Mouse (Mus musculus) cerebellum, postnatal 14 days (tissue): ENCODE data around the gene Mindy4b-ps.
"Not testable (repeated sequence)": the region's sequence is repeated elsewhere in the genome, so short reads cannot be mapped to it uniquely, and the experiment has no call there.

Source experiments
- DNase-seq, 2 experiments: peaks; one replicate each; pipeline ENCODE4 v3.0.0; 2021; ENCODE audit warnings: mixed read lengths in 2 of 2

Mindy4b-ps gene

DNA sequence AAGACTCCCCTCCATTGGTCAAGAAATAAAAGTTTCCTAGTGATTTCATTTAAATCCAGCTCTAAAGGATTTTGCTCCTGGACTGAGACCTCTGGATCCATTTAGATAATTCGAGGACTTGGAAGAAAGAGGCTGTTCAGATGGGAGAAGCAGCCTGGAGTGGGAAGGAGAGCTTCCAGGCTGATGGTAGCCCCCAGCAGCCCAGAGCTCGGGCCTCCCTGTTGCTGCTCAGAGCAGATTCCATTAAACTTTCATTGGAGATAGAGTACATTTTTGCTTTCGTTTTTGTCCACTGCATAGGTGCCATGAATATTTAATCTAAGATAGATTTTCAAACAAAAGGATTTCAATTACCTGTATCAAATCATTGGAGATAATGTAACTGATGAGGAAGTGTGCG lies at the start of gene Mindy4b-ps:
Gene Mindy4b-ps (minus strand): TSS at position 101 of the 400 bp plus-strand sequence.
- DNase-seq: no peak

DNA sequence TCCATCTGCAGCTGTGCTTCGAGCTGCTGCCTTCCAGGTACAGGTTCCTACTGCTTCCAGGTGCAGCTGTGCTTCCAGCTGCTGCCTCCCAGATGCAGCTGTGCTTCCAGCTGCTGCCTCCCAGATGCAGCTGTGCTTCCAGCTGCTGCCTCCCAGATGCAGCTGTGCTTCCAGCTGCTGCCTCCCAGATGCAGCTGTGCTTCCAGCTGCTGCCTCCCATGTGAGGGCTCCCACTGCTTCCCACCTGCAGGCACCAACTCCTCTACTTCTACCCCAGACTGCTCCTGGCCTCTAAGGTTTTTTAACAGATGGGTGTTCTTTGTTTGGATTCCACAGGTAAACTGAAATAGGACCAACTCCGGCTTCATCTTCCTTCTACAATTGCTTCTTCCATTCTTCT lies 49.8 kb upstream of the Mindy4b-ps start:
- not testable (repeated sequence) for DNase-seq

DNA sequence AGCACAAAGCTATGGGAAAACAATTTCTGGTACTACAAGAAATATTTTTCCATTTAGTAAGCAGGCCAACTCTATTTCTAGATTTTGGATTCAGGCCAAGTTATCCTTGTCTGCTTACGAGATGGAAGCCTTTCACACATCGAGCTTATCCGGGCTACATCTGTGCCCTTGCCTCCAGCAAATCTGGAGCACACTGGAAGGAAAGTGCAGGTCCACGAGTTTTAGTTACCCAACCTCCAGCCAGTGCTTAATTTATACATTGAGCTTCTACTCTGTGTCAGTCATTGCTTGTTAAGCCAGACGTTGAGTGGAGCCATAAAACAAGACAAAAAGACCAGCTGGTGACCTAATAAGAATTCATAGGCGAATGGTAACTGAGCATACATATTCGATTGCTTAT lies 43.6 kb upstream of the Mindy4b-ps start:
- DNase-seq: peak; percentile 13 to 49

DNA sequence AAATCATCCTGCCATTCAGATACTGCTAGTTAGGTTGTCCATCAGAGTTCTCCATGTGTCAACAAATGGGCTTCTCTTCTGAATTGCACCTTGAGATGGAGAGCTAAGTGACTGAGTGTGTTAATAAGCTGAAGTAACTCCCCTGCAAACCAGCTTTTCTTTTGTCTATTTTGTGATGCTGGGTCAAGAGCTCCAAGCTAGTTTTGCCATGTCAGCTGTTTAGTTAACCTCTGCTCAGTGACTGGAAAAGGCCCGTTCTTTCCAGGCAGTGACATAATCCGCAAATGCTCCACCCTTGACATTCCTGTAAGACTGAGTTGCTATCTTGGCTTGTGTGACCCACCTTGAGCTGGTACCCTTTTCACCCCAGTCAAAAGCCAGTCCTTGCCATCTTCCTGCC lies 40.9 kb upstream of the Mindy4b-ps start:
- DNase-seq: no peak

DNA sequence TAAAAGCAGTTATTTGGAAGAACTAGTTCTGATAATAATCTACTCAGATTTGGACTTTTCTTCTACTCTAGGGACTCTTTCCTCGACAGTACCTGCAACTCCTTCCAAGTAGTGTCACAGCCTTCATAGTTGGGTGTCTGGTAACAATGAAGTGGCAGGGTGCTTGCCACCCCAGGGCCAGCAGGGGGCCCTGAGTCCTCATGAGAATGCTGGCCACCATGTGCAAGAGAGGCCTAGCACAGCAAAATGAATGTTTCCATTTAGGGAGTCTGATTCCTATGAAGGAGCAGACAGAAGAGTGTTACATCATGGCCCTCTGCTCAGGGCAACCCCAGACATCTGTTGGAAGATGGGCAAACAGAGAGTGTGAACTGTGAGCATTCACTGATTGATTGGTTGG lies 21.3 kb upstream of the Mindy4b-ps start:
- DNase-seq: no peak

DNA sequence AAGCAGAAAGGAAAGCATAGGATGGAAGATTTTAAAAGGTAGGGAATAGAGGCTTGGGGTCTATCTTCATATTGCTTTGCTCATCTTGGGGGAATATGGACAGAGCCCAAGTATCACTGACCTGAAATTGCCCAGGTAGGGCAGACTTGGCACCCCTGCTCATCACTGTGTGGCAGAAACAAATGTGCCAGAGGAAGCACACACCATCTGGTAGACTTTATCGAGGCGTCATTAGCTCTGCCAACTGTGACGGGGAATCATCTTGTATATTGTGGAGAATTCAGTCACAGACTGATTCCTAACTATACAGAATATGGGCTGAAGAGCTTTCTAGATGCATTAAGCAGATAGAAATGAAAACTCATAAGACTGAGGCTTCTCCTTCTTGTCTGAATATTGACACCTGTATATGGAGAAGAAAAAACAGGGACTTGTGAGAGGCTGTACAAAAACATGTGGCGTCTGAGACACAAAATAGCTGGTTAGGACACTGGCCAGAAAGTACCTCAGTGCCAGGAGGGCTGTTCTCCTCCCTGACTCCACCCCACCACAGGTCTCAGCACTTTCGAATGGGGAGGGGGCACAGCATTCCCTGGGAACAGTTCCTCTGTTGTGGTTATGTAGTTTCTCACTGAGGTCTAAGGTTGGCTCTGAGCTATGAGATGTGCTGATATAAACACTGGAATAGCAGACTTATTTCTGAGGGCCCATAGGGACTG lies 11.5 kb upstream of the Mindy4b-ps start:
- peak; percentile 73 to 78 for DNase-seq

DNA sequence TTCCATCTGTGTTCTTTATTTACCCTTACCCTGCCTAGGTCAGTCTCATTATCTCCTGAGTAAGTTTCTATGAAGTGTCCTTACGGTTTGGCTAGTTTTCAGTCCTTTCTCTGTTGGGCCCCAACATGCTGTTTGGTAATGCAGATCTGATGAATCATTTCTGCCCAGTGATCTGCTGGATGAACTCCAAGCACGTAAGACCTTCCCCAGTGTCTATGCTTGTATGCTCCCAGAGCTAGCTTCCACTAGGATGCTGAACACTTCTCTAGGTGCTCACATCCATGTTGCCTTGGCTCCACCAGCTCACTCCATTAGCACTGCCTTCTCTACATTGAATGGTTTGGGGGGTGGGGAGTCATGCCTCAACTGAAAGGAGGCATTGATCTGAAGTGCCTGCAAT lies 10.8 kb upstream of the Mindy4b-ps start:
- peak; percentile 21 to 55 for DNase-seq

DNA sequence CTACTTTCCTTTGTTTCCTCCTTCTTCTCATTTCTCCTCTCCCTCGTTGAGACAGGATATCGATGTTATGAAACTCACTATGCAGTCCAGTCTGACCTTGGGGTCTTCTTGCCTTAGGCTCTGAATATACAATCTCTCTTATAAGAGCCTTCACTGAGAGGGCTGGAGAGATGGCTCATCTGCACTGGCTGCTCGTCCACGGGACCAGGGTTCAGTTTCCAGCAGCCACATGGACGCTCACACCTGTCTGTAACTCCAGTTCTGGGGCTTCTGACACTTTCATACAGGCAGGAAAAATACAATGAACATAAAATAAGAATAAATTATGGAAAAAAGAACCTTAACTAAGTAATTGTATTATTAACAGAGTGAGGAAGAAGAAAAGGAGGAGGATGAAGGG lies 9.5 kb upstream of the Mindy4b-ps start:
- DNase-seq: no peak

DNA sequence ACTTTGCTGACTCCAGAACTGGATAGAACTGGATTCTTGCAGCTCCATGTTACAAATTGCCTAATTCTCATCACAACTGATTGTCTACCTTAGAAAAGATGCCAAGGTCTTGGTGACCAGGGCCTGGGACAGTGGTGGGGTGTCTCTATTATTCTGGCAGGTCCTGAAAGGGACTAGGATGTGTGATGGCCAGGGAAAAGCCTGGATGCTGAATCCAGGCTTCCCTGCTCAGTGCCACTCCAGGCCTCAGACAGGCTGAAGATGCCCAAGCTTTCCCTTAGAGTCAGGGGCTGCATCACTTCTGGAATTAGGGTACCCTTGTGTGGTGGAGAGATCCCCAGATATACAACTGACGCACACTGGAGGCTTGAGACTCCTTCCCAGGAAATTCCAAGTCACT lies 7.8 kb upstream of the Mindy4b-ps start:
- DNase-seq: no peak

DNA sequence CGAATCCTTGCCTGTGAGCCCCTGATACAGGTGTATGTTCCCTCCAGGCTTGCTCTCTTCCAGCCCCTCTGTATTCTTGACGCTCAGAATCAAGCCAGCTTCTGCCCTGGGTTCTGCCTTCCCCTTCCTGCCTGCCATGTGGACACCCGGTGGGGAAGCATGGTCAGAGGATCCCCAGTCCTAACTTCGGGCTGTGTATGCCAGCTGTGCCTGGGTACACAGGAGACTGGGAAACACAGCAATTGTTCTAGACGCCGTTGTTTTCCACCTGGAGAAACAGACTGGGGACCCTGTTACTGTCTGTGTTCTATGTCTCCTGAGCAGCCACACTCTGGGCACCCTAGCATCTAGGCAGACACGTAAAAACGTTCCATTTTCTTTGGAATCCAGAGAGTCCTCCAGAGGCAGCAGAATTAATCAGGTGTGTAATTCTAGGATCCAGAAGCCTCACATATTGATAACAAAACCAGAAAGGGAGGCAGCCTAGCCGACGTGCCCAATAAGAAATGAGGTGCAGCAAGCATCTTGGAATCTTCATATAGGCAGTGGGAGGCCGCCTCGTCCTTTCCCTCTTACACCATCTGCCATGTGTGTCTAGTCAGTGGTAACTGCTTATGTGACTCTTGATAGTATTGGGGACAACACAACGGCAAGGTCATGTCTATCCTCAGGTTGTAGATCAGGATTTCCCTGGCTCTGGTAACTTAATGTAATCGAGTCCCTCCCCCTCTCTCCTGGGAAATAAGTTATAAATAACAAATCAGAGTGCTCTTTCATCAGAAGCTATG lies 6.4 kb upstream of the Mindy4b-ps start:
- no peak for DNase-seq

DNA sequence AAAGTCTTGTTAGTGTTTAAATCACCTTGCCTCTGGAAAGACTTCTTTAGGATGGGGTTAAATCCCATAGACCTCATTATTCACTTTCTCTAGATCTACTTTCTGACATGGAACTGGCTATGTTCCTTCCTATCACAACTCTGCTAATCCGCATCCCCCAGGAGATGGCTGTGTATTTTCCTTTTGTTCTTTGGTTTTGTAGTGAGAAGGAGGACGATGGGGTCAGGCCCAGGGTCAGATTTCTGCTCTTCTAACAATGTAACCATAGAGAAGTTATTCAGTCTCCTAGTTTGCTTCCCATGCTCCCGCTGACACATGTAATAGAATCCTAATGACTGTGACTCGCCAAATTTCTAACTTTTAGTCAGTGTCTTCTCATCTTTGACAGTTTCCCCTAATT lies 4.2 kb upstream of the Mindy4b-ps start:
- no peak for DNase-seq

DNA sequence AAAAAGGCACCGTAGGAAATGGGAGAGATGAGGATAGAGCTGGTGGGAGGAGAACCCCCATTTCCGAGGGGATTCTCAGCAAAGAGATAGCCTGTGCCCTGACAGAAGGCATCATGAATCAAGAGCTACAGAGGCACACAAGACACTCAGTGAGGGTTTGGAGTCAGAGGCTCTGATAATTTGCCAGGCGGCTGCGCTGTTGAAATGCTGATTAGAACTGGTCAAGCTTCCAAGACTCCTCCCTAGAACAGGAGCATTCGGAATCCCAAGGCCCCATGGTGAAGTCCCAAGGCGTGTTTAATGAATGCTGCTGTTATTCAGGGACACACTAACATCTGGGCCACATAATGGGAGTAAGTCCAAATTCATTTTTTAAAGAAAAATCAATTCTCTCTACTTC lies 4.8 kb downstream of the Mindy4b-ps start:
- DNase-seq: no peak

DNA sequence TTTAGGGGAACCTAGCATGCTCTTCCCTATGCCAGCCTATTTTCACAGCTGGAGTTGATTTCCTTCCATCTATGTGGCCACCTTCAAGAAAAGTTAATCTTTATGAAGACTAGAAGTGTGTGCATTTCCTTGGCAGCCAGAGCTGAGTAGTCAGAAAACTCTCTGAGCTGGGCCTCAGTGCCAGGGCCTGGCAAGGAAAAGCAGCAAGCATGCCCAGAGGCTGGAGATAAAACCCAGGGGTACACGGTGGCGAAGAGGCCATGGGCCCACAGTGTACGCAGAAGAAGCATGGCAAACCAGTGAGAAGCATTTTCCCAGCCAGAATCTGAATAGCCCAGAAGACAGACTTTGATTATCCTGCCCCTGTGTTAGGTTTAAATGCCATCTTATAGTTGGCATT lies 7.9 kb downstream of the Mindy4b-ps start:
- peak; percentile 29 to 46 for DNase-seq

DNA sequence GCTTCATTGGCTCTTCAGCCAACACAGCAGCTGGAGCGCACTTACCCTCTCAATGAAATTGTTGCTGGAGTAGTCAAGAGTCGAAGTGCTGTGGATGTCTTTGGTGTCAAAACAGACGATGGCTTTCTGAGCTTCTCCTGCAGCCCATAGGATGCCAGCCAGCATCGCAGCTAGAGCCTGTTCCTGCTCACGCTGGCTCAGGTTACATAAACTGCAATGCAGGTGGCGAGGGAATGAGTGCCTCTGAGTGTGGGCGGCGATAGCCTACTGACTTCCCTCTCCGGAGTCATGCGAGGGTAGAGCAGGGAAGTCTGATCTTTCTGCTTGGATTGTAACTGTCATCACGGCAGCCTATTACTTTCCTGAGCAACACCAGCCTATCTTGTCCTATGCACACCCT lies 11.8 kb downstream of the Mindy4b-ps start:
- DNase-seq: peak; percentile 59 to 73

DNA sequence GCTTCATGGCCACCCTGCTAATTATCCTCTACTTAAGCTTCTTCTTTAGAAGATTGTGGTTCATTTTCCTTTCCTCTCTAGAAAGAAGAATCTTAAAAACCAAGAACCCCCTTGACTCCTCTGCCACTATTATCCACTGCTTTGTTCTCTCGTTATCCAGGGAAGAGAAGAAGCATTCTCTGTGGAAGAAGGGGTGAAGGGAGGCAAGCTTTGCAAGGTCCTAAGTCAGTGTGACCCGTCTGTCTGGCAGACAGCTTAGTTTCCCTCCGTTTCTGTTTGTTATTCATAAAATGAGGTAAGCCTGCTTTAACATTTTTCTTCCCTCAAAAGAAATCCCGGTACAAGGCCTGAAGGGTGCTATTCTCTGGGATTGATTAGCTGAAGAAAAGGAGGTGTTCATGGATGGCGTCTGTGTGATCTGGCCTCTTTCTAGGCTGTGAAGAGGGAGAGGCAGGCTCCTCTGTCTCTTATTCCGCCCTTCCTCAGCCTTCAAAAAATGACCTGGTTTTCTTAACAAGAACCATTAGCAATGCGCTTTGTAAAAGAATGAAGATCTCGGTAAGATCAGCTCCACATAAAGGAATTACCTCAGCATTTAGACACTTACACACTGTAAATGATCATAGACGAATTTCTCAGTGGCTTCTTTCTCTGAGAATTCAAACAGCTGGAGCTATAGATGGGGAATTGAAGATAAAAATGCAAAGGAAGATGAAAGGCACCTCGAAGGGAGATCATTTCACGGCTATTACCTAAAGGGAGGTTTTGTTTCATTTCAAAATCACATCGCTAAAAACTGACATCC lies 12.8 kb downstream of the Mindy4b-ps start:
- DNase-seq: no peak

DNA sequence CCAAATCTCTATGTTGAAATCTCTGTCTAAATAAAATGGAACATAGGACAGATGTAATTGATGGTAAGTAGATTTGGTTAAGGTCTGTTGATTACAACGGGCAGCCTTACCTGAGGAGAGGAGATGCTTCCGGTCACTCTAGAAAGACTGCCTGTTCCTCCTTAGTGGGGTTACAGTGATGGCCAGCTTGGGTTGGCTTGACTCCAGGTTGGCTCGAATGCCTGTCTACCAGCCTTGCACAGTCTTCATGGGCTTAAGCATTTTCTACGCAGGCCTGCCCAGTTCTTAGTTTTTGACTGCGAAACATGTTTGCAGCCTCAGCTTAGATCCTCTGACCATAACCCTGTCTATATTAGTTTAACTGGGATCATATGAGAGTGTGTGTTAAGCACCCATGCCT lies 13.5 kb downstream of the Mindy4b-ps start:
- peak; percentile 73 to 79 for DNase-seq

DNA sequence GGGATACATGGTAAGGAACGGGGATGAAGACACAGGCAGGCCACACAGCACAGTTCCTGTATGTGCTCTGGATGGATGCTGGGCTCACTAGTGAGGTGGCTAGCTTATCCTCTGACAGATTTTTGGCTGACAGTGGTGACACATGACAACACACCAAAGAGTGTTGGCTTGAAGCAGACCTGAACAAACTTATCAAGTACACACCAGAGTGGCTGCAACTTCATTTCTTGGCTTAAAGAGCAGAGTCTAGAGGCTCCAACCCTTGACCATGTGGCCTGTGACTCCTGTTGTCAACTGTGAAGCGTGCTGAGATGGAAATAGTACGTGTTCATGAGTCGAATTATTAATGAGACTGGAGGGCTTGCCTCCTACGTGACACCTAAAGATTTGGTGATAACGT lies 17.4 kb downstream of the Mindy4b-ps start:
- DNase-seq: no peak

DNA sequence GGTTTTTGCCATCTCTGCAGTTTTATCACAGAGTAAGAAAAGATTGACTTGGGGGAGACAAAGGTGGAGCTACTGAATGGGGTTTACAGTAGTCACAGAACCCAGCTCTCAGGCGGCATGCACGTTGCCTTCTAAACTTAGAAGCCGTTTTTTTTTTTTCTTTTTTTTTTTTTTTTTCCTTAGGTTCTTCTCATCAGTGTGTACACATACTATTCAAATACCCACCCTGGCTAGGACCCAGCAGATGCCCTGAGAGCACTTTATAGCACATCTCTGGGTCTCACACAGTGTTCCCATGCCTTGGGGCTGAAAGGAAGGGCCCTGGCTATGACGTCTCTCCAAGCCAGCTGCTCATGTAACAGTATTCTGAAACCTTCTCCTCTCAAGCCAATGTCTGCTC lies 23.4 kb downstream of the Mindy4b-ps start:
- no peak for DNase-seq

DNA sequence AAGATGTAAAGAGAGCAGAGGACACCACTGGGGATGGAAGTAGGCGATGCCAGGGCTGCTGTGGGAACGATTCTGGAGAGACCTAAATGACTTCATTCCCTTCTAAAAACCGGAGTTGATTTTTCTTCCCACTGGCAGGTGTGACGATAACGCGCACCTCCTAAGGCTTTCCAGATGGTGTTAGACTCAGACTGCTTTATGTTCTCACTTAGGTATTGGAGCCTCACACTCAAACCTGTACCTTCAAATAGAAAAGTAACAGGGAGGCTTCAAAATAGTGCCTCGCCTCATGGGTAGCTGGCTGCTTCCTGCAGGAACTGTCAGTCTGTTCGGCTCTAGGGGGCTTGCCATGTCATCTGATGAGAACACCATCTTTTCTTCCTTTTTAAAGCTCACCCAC lies 23.9 kb downstream of the Mindy4b-ps start:
- DNase-seq: no peak

DNA sequence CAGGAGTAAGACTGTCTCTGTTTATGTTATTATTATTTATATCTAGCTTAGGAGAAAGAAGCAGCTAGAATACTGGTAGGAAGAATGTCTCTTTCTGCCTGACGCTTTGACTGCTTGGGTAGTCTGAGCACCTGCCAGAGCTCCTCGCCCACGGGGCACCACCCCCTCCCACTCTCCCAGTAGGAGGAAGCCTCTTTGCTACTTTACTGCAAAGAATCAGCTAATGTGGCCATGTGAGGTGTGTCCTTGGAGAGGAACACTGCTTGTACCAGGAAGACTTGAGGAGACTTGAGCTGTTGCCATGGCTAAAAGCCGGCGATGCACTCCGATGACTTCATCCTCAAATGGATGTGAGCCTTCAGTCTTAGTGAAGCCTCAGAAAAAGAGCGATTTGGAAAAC lies 32.6 kb downstream of the Mindy4b-ps start:
- peak in 1 of 2 experiments; percentile 14 for DNase-seq

DNA sequence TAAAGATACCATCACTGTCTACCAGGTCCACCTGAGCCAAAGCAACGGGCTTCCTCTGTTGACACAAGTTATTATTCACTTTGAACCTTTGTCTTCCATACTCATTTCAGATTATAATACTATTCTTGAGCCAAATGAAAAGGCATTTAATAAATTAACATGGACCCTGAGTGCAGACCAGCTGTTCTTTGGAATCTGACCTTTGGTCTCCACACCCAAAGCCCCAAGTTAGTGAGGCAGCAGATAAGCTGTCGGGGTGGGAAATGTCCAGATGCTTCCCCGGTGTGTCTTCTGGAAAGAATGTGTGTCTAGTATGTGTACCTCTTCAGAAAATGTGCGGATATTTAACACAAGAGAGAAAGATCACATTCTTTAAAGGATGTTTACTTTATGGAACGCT lies 33.1 kb downstream of the Mindy4b-ps start:
- DNase-seq: no peak

DNA sequence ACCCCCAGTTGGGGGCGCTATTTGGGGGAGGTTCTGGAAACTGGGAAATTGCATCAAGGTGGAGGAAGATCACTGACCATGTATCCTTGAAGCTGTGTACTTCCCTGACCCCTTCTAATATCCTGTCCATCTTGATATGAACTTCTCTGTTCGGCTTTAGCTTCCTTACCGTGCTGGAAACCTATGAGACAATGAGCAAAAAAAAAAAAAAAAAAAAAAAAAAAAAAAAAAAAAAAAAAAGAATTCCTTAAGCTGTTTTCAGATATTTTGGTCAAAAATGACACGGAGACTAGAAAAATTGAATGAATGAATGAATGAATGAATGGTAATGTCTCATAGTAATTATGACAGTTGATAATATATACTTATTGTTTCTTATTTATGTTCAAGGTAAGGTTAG lies 35.6 kb downstream of the Mindy4b-ps start:
- DNase-seq: peak in 1 of 2 experiments; percentile 28

DNA sequence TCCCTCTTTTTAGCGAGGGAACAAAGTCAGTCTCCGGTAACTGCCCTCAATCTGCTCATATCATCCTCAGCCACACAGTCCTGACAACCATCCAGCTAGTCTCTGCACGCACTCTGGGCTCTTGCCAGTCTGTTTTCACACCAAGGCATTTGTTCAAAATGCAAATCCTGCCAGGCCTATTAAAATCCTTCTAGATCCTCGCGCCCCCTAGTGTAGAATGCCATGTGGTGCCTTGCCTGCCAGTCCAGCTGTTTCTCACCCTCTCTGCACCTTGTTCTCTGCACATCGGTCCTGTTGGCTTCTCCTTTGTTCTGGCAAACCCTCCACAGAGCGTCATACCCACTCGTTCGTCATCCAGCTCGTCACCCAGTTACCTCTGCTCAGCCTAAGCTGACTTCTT lies 36.2 kb downstream of the Mindy4b-ps start:
- DNase-seq: peak; percentile 93
